Mouse (Mus musculus): ENCODE measurements around the gene Smim13. TPM values are rescaled to one million over a fixed set of nuclear protein-coding genes. Genes with fewer than 3 reads are reported as not detected.

Gene Smim13
- total and polyA plus RNA-seq, 3 experiments = 9.0 to 27.6 (median 23.0) TPM

DNA sequence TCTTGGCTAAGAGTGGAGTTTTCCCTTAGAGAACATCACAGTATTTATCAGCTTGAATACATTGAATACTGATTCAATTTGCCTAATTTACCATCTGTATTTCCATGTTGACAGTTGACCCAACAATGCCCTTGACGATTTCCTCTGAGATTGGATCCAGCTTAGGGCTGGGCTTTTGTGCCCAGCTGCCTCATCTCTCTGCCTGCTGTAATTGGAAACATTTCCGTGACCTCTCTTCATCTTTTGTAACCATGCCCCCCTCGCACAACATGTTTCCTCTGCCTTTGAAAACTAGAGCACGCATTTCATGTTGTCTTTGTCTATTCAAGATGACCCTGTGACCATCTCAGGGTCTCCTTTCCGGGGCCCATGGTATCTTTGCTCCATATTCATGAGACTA, 49.4 kb downstream of the Smim13 start:
- DNase-seq = no peak
- intact Hi-C loops (cut with DNase I) = no loop called here
- Histone ChIP-seq H3K4me1 (ENCODE audit: control insufficient read depth, insufficient read depth, low read length) (peaks cover 3% of the 10 kb centered on the region), H3K36me3 (ENCODE audit: control insufficient read depth, insufficient read depth, low read length) (no peaks in the 10 kb centered on the region), H3K27me3 (ENCODE audit: control insufficient read depth, insufficient read depth, low read length) (no peaks in the 10 kb centered on the region), H3K9ac (ENCODE audit: low read depth, low read length) (no peak overlapping the region), H3K79me2 (replicated peaks; ENCODE audit: control insufficient read depth, insufficient read depth, low read length) (no peaks in the 10 kb centered on the region), H3K27ac (no peak overlapping the region), H3K4me3 (no peak overlapping the region)
- 59% methylated on average over 5 of the region's 5 CpGs for WGBS
- no peak for TF ChIP-seq POLR2A (IDR thresholded peaks at IDR 0.05; ENCODE audit: insufficient read depth, low read depth, low read length)
- no peak for TF ChIP-seq EP300 (IDR thresholded peaks at IDR 0.05; ENCODE audit: insufficient read depth, low read depth, low read length)
- no peak for TF ChIP-seq CTCF (IDR thresholded peaks at IDR 0.05)

DNA sequence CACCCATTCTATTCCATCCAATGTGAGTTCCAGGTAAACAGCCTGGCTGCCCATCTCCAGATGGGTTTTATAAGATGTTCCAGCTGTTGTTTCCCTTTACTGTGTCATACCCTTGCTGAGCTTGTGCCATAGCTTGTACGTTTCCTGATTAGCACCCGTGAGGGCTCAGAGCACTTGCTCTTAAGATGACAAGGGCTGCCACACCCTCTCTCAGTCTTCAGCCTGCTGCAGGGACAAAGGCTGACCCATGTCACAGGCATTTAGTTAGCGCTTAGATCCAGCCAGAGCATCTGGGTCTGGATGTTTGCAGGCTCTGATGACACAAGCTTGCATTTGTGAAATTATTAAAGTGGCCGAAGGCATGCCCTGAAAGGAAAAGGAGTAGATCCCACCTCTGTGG, 50.4 kb downstream of the Smim13 start:
- TF ChIP-seq CTCF (IDR thresholded peaks at IDR 0.05) (no peak), EP300 (IDR thresholded peaks at IDR 0.05; ENCODE audit: insufficient read depth, low read depth, low read length) (no peak), POLR2A (IDR thresholded peaks at IDR 0.05; ENCODE audit: insufficient read depth, low read depth, low read length) (no peak)
- Histone ChIP-seq H3K79me2 (replicated peaks; ENCODE audit: control insufficient read depth, insufficient read depth, low read length) (no peaks in the 10 kb centered on the region), H3K36me3 (ENCODE audit: control insufficient read depth, insufficient read depth, low read length) (no peaks in the 10 kb centered on the region), H3K9ac (ENCODE audit: low read depth, low read length) (no peak overlapping the region), H3K4me3 (no peak overlapping the region), H3K4me1 (ENCODE audit: control insufficient read depth, insufficient read depth, low read length) (peaks cover 3% of the 10 kb centered on the region), H3K27me3 (ENCODE audit: control insufficient read depth, insufficient read depth, low read length) (no peaks in the 10 kb centered on the region), H3K27ac (no peak overlapping the region)
- DNase-seq = no peak
- 41% methylated on average over 4 of the region's 4 CpGs for WGBS
- intact Hi-C loops (cut with DNase I) = no loop called here

DNA sequence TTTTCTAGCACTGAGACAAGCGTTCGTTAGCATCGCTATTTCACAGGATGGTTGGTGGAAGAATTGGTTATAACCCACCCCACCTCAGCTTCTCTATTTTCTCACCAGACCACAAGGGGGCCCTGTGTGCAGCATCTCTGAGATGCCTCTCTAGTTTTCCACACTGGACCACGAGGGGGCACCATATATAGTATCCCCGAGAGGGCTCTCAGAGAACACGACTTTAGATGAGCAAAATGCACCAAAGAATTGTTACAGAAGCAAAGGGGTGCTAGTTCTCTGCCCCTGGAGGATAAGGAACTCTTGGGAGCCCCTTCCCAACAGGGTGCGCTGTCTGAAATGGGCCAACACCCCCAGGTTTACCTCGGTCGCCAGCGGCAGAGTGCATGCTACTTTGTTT, 53.1 kb downstream of the Smim13 start:
- Histone ChIP-seq H3K4me1 (ENCODE audit: control insufficient read depth, insufficient read depth, low read length) (no peaks in the 10 kb centered on the region; the same call in 1 of the 2 replicates), H3K9ac (ENCODE audit: low read depth, low read length) (no peak overlapping the region), H3K27me3 (ENCODE audit: control insufficient read depth, insufficient read depth, low read length) (no peaks in the 10 kb centered on the region), H3K4me3 (no peak overlapping the region), H3K27ac (no peak overlapping the region), H3K36me3 (ENCODE audit: control insufficient read depth, insufficient read depth, low read length) (no peaks in the 10 kb centered on the region), H3K79me2 (replicated peaks; ENCODE audit: control insufficient read depth, insufficient read depth, low read length) (no peaks in the 10 kb centered on the region)
- peak; percentile 75 to 86 for DNase-seq
- intact Hi-C loops (cut with DNase I) = loop anchor here (1.0 to 2.0 kb wide), 4 partner anchors 19 to 270 kb away; no protein-coding TSS in a partner anchor
- 66% methylated on average over 10 of the region's 10 CpGs for WGBS
- TF ChIP-seq POLR2A (IDR thresholded peaks at IDR 0.05; ENCODE audit: insufficient read depth, low read depth, low read length) (no peak), CTCF (IDR thresholded peaks at IDR 0.05) (peak; percentile 93), EP300 (IDR thresholded peaks at IDR 0.05; ENCODE audit: insufficient read depth, low read depth, low read length) (peak; percentile 79)

DNA sequence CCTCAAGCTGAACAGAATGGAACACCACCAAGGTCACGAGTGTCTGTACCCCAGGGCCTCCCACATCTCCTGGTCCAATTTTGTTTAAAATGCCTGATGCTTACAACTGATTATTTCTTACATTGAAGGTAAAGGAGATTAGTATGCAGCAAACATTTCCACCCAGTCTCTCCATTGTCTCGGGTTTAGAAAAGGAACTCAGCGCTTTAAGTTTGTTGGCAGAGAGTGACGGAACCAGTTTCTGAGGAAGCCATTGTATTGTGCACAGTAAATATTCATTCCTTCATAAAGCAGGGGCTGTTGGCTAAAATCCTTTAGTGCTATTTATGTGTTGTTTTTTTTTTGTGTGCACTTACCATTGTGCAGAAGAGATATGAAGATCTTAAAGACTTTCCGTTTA, 71.1 kb downstream of the Smim13 start:
- intact Hi-C loops (cut with DNase I) = loop anchor here (5.0 kb wide), 1 partner anchor 37 kb away; no protein-coding TSS in a partner anchor
- 60% methylated on average over 5 of the region's 5 CpGs for WGBS
- no peak overlapping the region for H3K9ac ChIP-seq (ENCODE audit: low read depth, low read length)
- no peak overlapping the region; the same call in 1 of the 2 replicates for H3K27ac ChIP-seq
- peaks cover 2% of the 10 kb centered on the region for H3K79me2 ChIP-seq (replicated peaks; ENCODE audit: control insufficient read depth, insufficient read depth, low read length)
- no peak for TF ChIP-seq CTCF (IDR thresholded peaks at IDR 0.05)
- no peak for TF ChIP-seq POLR2A (IDR thresholded peaks at IDR 0.05; ENCODE audit: insufficient read depth, low read depth, low read length)
- TF ChIP-seq EP300 (IDR thresholded peaks at IDR 0.05; ENCODE audit: insufficient read depth, low read depth, low read length) = no peak
- H3K4me3 ChIP-seq = no peak overlapping the region
- DNase-seq = no peak
- no peaks in the 10 kb centered on the region for H3K27me3 ChIP-seq (ENCODE audit: control insufficient read depth, insufficient read depth, low read length)
- H3K4me1 ChIP-seq (ENCODE audit: control insufficient read depth, insufficient read depth, low read length) = peaks cover 3% of the 10 kb centered on the region
- peaks cover 2% of the 10 kb centered on the region; the same call in 1 of the 2 replicates for H3K36me3 ChIP-seq (ENCODE audit: control insufficient read depth, insufficient read depth, low read length)

DNA sequence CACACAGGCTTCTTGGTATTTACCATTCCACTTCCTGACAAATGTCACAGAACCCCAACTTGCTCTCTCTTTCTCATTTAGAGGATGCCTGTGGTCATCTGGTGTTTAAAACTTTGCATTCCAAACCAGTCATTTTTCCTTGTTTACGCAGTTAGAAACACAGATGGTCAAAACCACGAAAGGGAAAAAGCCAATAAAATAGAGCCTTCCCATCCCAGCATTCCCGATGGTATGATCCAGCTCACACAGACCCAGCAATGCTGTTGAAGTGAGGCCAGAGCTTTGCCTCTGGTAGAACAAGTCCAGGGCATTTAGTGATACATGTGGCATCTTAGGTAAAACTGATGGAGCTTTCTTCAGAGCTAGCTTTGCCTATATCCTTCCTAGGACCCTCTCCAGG, 71.8 kb downstream of the Smim13 start:
- DNase-seq = no peak
- Histone ChIP-seq H3K4me3 (no peak overlapping the region), H3K9ac (ENCODE audit: low read depth, low read length) (no peak overlapping the region), H3K79me2 (replicated peaks; ENCODE audit: control insufficient read depth, insufficient read depth, low read length) (peaks cover 2% of the 10 kb centered on the region), H3K27ac (peak overlapping the region; percentile 9; the same call in 1 of the 2 replicates), H3K4me1 (ENCODE audit: control insufficient read depth, insufficient read depth, low read length) (peaks cover 4% of the 10 kb centered on the region), H3K27me3 (ENCODE audit: control insufficient read depth, insufficient read depth, low read length) (no peaks in the 10 kb centered on the region), H3K36me3 (ENCODE audit: control insufficient read depth, insufficient read depth, low read length) (peaks cover 2% of the 10 kb centered on the region; the same call in 1 of the 2 replicates)
- TF ChIP-seq EP300 (IDR thresholded peaks at IDR 0.05; ENCODE audit: insufficient read depth, low read depth, low read length) (no peak), POLR2A (IDR thresholded peaks at IDR 0.05; ENCODE audit: insufficient read depth, low read depth, low read length) (no peak), CTCF (IDR thresholded peaks at IDR 0.05) (no peak)
- WGBS = 64% methylated on average over 3 of the region's 3 CpGs
- intact Hi-C loops (cut with DNase I) = loop anchor here (5.0 kb wide), 1 partner anchor 36 kb away; no protein-coding TSS in a partner anchor

DNA sequence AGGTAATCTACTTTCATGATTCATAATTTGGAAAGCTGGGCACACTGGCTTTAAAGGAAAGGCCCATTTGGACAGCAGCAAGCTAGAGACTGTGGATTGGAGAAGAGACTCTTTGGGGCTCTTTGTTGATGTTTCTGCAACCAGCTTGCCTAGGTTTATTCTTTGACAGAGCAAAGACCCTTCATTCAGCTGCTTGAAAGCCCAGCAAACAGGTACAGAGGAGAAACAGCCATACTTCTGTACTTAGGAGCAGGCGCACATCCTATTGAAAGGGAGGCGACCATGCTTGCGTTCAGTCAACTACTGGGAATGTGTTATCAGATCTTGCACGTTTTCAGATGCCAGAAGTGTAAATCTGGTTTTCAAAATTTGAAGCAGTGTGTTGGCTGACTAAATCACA, 75.0 kb downstream of the Smim13 start:
- TF ChIP-seq CTCF (IDR thresholded peaks at IDR 0.05) (no peak), POLR2A (IDR thresholded peaks at IDR 0.05; ENCODE audit: insufficient read depth, low read depth, low read length) (no peak), EP300 (IDR thresholded peaks at IDR 0.05; ENCODE audit: insufficient read depth, low read depth, low read length) (no peak)
- Histone ChIP-seq H3K27ac (no peak overlapping the region), H3K9ac (ENCODE audit: low read depth, low read length) (no peak overlapping the region), H3K4me3 (no peak overlapping the region), H3K36me3 (ENCODE audit: control insufficient read depth, insufficient read depth, low read length) (peaks cover 17% of the 10 kb centered on the region), H3K79me2 (replicated peaks; ENCODE audit: control insufficient read depth, insufficient read depth, low read length) (peaks cover 2% of the 10 kb centered on the region), H3K27me3 (ENCODE audit: control insufficient read depth, insufficient read depth, low read length) (no peaks in the 10 kb centered on the region), H3K4me1 (ENCODE audit: control insufficient read depth, insufficient read depth, low read length) (peaks cover 4% of the 10 kb centered on the region)
- 66% methylated on average over 4 of the region's 4 CpGs for WGBS
- intact Hi-C loops (cut with DNase I) = loop anchor here (5.0 kb wide), 1 partner anchor 33 kb away; no protein-coding TSS in a partner anchor
- DNase-seq = no peak

Data from heart, adult 2 months (tissue).